Mouse (Mus musculus) right cerebral cortex, postnatal 10 days (tissue): ENCODE measurements around the gene Sufu.

Source experiments
- DNase-seq, 2 experiments: peaks; one replicate each; pipeline ENCODE4 v3.0.0; 2021; ENCODE audit warnings: low spot score in 2 of 2

The Sufu gene

DNA sequence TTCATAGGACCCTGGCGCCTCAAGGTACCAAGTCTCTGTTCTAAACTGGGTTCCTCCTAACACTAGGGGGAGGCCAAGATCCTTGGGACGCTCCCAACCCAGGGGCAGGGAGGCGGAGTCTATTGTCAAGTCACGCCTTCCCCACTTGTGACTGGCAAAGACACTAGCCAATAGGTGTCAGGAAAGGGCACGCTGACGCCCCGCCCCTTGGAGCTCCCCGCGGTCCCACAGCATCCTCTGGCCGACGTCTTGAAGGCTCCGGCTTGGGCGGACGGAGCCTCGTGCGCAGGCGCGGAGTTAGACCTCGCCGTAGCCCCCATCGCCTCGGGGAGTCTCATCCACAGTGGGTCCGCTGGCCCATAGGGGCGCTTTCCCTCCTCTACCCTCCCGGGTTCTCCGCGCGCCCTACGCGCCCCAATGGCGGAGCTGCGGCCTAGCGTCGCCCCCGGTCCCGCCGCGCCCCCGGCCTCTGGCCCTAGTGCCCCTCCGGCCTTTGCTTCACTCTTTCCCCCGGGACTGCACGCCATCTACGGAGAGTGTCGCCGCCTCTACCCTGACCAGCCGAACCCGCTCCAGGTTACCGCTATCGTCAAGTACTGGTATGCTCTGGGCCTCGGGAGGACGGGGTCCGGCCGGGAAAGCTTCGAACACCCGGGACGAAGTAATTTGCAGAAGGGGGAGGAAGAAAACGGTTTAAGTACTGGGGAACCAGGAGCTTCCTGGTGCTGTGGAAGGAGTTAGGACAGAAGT, at the start of gene Sufu:
Sufu (plus strand) TSS at position 211 of the 750 bp plus-strand sequence.
- DNase-seq: peak; percentile 99

DNA sequence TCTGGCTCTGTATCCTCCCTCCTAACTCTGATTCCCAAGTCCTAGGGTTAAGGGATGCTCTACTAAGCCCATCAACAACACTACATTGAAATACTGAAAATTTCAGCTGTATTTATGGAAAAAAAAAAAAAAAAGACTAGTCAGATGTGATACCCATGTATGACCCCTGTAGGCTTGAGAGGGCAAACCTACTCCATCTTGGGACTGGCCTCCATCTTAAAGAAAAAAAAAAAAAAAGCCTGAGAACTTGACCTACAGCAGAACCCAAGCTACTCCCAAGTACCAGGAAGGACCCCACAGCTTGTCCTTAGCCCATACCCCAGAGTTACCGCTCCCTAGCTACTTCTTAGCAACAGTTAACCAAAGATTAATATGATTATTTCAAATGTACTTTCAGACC, 49.5 kb upstream of the Sufu start:
- no peak for DNase-seq

DNA sequence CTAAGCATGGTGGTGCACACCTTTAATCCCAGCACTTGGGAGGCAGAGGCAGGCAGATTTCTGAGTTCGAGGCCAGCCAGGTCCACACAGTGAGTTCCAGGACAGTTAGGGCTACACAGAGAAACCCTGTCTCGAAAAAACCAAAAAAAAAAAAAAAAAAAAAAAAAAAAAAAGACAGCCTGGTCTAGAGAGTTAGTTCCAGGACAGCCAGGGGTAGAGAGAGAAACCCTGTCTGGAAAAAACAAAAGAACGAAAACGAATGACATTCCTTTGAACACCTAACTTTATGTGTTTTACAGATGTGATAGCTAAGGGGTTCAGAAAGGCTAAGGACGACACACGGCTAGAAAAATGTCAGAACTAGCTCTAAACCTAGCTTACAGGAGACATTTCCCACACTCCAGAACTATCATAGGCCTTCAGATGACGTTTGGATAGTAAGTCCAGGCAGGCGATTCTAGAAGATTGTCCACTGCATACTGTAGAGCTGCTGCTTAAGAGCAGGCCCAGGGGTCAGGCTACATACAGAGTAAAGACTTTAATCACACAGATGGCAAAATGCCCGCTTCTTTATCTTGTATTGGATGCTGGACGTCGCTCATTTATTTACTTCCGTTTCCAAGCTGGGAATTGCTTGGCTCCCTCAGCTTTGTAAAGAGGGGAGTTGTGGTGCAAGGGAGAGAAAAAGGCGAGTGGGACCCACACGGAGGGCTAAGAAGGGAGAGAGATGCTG, 48.6 kb upstream of the Sufu start:
- peak in 1 of 2 experiments; percentile 20 for DNase-seq

DNA sequence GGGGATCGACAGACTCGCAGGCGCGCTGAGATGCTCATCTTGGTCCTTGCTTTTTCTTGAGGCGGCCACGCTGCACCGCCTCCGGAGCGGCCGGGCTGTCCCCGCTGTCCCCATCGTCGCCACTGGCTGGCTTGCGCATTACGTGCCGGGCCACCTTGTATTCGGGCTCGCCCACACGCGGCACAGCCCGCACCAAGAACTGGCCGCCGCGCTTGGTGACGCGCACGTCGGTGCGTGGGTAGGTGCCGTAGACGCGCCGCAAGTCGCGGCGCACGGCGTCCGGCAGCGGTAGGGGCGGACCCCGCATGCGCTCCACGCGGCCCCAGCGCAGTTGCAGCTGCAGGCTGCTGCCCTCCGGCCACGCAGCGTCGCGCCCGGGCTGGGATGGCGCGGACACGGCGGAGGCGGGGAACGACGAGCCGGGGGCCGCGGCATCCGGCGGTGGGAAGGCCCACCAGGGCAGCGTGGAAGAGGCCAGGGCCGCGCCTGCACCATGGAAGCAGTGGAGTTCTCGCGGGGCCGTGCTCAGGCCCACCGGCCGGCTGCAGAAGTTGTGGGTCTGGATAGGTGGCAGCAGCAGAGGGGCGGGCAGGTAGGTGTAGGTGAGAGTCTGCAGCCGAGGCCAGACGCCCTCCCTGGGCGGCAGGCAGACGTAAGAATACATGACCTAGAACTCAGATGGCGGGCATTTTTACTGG, 47.8 kb upstream of the Sufu start:
- DNase-seq: peak; percentile 94 to 95

DNA sequence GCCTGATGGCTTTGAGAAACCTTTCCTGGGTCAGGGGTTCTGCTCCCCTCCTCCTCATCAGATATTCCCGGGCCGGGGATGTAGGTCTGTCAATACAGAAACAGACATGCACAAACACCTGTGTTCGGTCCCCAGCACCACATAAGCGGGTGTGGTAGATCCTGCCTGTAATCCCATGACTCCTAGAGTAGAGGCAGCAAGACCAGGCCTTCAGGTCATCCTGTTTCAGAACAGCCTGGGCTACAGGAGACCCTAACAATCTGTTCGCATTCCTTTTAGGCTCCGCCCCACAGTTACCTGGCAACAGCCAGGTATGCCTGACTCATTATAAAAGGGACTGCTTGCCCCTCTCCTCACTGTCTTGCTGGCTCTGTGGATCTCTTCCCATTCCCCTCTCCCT, 47.1 kb upstream of the Sufu start:
- DNase-seq: no peak

DNA sequence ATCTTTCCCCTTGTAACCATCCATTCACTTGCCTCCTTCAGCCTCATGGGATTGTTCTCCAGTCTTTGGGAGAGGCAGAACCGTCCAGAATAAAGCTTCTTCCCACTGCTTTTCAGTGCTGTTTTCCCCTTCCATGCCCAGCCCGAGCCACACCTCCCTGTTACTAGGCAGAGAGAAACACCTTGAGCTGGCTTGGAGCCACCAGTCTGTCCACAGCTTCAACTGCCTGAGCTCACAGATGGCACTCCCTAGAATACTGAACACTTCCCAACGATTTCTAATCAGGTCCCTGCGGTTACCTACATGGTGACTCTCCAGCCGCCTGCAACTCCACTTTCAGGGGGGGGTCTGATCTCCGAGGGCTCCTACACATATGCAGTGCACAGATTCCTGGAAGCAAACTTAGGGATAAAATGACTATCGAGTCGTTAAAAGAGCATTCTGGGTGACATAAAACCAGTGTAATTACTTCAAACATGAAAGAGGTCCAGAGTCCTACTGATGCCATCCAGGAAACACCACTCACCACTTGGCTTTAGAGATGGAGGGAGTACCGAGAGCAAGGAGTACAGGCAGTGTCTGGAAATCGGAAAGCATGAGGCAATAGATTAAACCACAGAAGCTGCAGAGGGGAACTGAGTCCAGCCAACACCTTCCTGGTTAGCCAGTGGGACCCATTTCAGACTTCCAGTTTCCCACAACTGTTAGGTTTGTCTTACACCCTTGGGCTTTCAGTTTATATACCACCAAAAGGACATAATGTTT, 46.3 kb upstream of the Sufu start, which contains the start of gene 2310034G01Rik:
2310034G01Rik (minus strand) TSS at position 135 of the 765 bp plus-strand sequence.
- DNase-seq: peak in 1 of 2 experiments; percentile 37

DNA sequence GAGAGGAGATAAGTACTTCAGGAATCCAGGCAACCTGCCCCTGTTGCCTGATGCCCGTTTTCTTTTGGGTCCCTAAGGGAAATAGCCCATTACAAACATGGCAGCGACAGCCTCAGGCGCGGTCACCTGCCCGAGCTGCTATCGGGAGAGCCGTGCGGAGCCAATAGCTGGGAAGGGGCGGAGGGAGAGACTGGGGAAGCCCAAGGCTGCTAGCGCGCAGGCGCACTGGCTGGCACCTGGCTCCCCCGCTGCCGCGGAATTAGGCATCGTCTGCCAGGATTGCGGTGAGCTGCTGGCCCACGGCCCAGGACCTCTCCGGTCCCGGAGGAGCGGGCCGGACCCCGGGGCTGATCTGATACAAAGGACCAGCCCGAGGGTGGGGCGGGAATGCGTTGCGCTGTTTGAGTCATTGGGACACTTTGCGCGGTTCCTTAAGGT, 40.0 kb upstream of the Sufu start:
- peak; percentile 95 for DNase-seq

DNA sequence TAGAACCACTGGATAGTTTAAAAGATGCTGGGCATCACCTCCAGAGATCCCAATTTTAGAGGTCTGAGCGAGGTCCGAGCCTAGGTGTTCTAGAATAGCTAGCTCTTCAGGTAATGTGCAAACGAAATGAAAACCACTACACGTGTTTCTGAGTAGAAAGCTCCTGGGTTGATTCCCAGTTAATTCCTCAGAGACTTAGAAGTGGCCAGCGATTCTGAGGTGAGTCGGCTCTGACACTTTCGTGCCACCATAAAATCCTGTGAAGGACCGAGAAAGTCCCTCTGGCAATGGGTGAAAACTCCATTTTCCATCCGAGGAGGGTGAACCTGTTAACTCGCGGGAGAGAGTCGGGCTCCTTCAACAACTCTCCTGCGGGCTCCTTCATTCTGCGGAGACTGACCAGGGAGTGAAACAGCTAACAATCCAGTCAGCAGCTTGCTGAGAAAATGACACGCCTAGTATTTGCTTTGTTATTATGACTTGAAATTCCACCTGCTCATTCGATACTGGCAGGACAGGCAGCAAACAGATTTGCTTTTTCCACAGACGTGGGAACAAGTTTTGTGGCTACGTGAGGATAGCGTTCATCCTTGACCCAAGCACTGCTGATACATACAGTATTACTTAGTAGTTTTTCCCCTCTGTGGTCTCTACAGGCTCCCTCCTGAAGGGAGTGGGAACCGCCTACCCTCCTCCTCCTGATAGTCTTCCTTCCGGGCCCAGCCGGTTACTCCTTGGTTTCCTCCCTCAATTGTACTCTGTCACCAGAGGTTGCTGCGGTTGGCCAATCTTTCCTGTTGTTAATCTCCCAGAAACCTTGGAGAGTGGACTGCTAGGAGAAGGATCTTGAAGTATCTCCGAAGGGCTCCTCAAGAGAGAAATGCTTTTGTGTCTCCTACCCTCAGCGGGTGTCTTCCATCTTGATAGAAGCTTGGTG, 39.1 kb upstream of the Sufu start:
- DNase-seq: no peak

DNA sequence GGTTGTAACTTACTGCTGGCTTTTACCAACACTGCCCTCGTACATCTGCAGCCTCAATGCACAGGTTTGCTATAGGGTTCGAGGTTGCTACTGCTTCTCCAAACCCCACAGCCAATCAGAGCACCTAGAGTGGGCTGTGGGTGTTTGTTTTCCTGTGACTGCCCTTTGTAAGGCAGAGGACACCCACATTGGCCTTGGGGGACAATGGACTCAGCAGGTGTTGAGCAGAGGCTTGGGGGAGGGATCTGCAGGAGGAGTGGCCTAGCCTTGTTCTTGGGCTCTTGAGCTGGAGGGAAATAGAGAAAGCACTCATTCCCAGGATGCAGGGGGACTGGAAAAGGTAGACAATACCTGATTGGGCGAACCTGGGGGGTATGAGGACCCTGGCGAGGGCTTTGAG, 38.3 kb upstream of the Sufu start:
- no peak for DNase-seq

DNA sequence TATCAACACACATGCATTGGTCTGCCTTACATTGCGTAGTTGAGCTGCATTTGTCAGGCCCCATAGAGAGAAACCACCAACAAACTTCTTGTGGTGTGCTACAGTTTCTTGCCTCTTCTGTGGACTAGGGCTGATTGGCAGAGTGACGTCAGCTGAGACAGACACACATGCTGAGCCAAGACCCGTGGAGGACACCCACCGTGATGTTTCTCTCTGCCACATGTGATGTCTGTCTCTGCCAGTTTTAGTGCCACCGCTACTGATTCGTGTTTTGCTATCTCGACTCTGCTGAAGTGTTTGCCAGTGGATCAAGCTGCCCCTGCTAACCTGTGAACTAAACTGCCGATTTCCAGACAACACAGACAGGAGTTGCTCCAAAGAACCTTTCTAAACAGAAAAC, 34.6 kb upstream of the Sufu start:
- DNase-seq: no peak

DNA sequence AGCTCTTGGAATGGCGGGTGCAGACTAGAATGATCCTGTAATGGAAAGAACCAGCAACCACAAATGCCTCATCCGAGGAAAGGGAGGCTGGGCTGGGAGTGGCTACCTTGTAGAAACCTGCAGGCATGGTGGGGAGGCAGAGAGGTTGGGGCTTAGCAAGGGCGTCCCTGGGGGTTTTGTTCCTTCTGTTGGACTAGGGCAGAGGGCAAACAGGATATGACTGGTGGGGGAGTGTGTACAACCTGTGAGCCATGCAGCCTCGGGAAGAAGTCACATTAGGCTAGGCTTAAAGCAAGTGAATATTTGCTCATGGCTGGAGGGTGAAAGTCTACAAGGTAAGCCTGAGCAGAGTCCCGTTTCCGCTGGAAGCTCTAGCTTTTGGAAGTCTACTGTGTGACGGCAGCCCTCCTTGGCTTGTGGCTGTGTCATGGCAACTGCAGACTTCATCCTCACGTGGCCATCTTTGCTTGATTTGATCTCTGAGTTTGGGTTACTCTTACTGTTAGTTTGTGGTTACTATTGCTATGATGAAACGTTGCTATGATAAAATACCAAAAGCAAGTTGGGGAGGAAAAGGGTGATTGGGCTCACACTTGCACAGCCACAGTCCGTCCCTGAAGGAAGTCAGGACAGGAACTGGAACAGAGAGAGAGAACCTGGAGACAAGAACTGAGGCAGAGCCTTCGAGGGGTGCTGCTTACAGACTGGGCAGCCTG, 33.2 kb upstream of the Sufu start:
- DNase-seq: no peak

DNA sequence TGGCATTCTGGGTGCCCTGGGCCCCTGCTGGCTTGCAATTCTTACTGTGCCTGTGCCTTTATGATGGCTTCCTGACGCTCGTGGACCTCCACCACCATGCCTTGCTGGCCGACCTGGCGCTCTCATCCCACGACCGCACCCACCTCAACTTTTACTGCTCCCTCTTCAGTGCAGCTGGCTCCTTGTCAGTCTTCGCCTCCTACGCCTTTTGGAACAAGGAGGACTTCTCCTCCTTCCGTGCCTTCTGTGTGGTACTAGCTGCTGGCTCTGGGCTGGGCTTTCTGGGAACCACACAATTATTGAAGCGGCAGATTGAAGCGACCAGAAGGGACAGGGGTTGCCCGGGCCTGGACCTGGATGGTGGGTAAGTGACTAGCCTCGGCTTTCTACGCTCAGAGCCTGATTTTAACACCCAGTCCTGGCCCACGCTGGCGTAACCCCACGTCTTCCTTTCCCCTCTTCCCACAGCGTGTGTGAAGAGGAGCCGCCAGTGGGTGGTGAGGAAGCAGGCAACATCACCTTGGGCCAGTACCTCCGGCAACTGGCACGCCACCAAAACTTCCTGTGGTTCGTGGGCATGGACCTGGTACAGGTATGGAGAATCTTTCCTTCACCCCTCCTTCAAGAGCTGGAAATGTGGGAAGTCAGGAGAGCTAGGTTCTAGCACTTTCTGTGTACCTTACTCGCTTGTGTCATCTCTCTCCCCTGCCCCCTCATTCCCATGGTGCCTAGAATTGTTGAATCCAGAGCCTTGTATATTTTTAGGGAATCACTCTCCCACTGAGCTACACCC, 28.7 kb upstream of the Sufu start:
- DNase-seq: peak in 1 of 2 experiments; percentile 47

DNA sequence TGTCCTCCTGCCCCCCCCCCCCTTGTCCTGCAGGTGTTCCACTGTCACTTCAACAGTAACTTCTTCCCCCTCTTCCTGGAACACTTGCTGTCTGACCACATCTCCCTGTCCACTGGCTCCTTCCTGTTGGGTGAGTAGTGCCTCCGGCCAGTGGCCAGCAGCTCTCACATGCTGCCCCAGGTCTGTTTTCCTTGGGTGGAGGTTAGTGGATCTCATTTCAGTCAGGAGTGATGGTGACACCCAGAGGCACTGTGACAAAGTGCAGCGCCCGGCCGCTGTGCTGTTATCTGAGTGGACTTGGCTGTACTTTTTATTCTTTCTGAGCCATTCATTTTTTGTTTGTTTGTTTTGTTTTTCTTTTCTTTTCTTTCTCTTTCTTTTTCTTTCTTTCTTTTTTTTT, 27.5 kb upstream of the Sufu start:
- peak; percentile 66 to 73 for DNase-seq

DNA sequence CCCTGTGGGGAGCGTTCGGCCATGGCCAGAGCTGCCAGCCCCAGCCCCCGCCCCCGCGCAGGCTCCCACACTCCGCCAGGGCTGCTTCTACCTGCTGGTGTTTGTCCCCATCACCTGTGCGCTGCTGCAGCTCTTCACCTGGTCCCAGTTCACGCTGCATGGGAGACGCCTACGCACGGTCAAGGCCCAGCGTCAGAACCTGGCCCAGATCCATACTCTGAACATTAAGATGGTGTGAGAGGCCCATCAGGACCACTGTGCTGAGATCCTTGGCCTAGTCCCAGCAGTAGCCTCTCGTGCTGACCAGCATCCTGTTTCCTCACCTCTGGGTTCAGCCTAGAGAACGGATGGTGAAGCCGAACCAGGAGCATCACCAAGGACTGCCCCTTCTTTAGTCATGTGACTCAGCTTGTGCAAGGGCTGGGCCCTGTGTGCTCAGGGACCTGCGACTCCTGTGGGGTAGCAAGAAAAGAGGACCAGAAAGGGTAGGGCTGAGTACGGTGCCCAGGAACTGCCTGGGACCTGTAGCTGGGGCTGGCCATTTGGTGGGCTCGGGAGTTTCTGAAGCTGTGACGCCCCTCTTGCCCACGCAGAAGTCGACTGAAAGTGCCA, 22.1 kb upstream of the Sufu start:
- peak in 1 of 2 experiments; percentile 36 for DNase-seq

DNA sequence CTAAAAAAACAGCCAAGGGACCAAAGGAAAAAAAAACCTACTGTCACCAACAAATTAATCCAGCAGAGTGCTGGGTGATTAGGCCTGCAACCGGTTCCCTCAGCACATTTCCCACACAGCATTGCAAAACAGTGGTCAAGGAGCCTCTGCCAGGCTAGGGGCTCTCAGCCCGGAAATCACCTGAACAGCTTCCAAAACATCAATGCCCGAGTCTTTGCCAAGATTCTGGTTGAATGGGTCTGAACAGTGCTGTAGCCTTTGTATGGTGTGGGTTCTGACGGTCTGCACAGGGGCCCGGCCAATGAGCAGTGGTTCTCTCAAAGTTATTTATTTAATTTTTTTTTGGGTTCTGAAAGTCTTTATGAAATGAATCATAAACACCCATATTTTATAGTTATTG, 21.2 kb upstream of the Sufu start:
- DNase-seq: peak; percentile 76 to 84

DNA sequence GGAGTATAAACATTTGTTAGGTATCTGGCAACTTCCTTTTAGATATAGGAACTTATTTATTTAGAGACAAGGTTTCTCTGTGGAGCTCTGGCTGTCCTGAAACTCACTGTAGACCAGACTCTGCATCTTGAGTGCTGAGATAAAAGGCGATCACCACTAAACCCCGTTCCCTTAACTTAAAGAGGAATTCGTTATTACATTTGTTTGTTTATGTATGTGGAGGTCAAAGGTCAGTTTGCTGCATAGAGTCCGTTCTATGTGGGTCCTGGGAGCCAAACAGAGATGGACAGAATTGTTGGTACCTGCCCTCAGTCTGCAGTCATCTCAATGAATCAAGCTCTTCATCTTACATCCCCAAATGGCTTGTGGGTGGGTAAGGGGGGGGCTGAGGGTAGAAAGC, 20.8 kb upstream of the Sufu start:
- no peak for DNase-seq

DNA sequence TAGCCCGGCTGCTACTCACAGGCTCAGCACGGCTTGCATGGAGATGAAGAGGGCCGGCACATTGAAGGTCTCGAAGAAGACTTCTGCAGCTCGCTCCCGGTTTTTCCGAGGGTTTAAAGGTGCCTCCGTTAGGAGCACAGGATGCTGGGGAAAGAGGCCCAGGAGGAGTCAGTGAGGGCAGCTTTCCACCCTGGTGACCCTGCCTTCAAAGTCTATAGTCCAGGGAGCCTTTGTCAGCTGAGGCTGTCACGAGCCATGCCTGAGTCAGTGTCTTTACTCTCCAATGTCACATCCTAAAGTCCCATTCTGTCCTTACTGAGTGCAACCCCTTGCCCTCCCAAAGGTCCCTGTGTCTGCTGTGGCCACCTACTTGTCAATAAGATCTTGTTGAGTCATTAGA, 14.4 kb upstream of the Sufu start:
- DNase-seq: peak in 1 of 2 experiments; percentile 23

DNA sequence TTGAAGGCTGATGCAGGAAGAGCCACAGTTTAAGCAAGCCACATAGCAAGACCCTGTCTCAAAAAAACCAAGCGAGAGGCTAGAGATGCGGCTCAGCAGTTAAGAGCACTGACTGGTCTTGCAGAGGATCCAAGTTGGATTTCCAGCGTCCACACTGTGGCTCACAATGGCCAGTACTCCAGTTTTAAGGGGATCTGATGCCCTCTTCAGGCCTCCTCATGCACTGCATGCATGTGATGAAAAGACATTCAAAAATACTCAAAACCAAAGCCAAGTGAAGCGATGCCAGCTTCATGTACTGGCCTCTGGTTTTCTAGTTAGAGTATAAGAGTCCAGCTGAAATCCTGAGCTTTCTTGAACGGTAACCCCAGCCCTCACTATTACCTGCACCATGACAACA, 6.8 kb upstream of the Sufu start:
- no peak for DNase-seq

DNA sequence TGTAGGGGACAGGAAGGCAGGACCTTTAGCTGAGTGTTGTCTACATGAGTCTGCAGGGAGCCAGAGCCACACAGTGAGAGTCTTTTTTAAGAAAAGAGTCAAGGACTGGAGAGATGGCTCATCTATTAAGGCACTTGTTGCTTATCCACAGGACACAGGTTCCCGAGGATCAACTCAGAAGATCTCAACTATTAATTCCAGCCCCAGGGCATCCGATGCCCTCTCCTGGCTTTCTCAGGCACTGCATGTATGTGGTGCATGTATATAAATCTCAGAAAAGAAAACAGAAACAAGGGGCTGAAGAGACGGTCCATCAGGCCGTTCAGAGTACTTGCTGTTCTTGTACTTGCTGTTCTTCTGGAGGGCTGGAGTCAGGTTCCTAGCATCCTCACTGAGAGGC, 4.7 kb upstream of the Sufu start:
- DNase-seq: peak in 1 of 2 experiments; percentile 38
